Mouse (Mus musculus) midbrain, postnatal 0 days (tissue): ENCODE measurements around the gene Ptprn2. TPM values are rescaled to one million over a fixed set of nuclear protein-coding genes. Genes with fewer than 3 reads are reported as not detected.
A peak's percentile ranks its signal among the peaks of the same experiment; 100 is the strongest.

Experiments
- ATAC-seq: fragments of 200-750 bp; cut with Nextera tagmentation; 2 replicates; pipeline ENCODE4 v1.8.0; 2017; ENCODE audit warnings: moderate number of reproducible peaks, mild to moderate bottlenecking, moderate TSS enrichment, moderate library complexity; ENCODE audit not compliant: low FRiP score
- DNase-seq: peaks from one replicate; pipeline ENCODE4 v3.0.0-alpha.2; 2015; ENCODE audit warnings: low spot score
- H3K27ac ChIP-seq: fragments of 300-500 bp; sonication (generic); 2 replicates; pipeline ENCODE4 v1.5.1; 2014; ENCODE audit warnings: low read depth, mild to moderate bottlenecking, low read length, mixed read lengths
- H3K27me3 ChIP-seq: fragments of 300-500 bp; sonication (generic); 2 replicates; pipeline ENCODE4 v1.6.1; 2014; ENCODE audit warnings: low read length, control low read depth, mixed read lengths; ENCODE audit not compliant: insufficient read depth
- H3K36me3 ChIP-seq: fragments of 300-500 bp; sonication (generic); 2 replicates; pipeline ENCODE4 v1.6.1; 2014; ENCODE audit warnings: low read length, control low read depth, mixed read lengths; ENCODE audit not compliant: insufficient read depth
- H3K4me1 ChIP-seq: fragments of 300-500 bp; sonication (generic); 2 replicates; pipeline ENCODE4 v1.6.1; 2014; ENCODE audit warnings: mild to moderate bottlenecking, control low read depth, antibody characterized with exemption, low read length, mixed read lengths; ENCODE audit not compliant: insufficient read depth
- H3K4me2 ChIP-seq: fragments of 300-500 bp; sonication (generic); 2 replicates; pipeline ENCODE4 v1.6.1; 2014; ENCODE audit warnings: low read depth, mild to moderate bottlenecking, low read length, mixed read lengths; ENCODE audit not compliant: poor library complexity, severe bottlenecking
- H3K4me3 ChIP-seq: fragments of 300-500 bp; sonication (generic); 2 replicates; pipeline ENCODE4 v1.5.1; 2014; ENCODE audit warnings: low read depth, mild to moderate bottlenecking, low read length, moderate library complexity
- H3K9ac ChIP-seq: fragments of 300-500 bp; sonication (generic); replicated peaks from 2 replicates; pipeline ENCODE4 v1.6.1; 2014; ENCODE audit warnings: mild to moderate bottlenecking, low read length, moderate library complexity, mixed read lengths; ENCODE audit not compliant: poor library complexity, severe bottlenecking
- H3K9me3 ChIP-seq: fragments of 300-500 bp; sonication (generic); 2 replicates; pipeline ENCODE4 v1.6.1; 2016; ENCODE audit warnings: low read length, control low read depth
- CTCF ChIP-seq: IDR thresholded peaks from 2 replicates; pipeline ENCODE4 v1.5.1; 2016; ENCODE audit warnings: antibody characterized with exemption, mild to moderate bottlenecking
- WGBS: fragments of 180-500 bp; shearing (Covaris S2); extraction: QIAGEN DNeasy Blood & Tissue Kit; methylation state at CpG from one replicate; pipeline ENCODE4 v1.1.7; 2014; 5-methylcytosine and 5-hydroxymethylcytosine counted together
- polyA plus RNA-seq: library from polyadenylated mRNA; unstranded; fragments of >200 nt; fragmentation: Nextera tagmentation; extraction: Ambion mirVana; gene quantifications from 2 replicates; pipeline ENCODE4 v1.2.1, GENCODE M21; 2015
- total RNA-seq: library from RNA; depleted of rRNA; stranded (reverse); fragments of >200 nt; gene quantifications from 2 replicates; pipeline ENCODE4 v1.2.3, GENCODE M21; 2014

The Ptprn2 gene
- total and polyA plus RNA-seq, 2 experiments from 2014 or later, result 22.2 to 110 TPM

DNA sequence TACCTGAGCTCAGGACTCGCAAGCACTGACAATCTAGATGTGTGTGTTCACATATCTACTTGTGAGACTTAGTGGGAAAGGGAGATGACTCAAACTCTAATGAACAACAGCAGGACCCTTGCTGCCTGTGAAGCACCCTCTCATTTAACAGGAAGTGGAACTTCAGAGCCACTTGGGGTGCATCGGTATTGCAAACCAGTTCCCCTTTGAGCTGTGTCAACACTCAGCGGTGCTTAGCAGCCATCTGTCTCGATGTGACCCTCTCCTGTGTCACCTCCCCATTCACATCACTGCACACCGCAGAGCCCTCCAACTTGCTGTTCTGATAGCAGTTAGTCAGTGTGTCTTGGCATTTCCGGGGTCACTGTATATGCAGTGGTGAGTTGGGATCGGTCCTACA lies 592.1 kb downstream of the Ptprn2 start:
- Histone ChIP-seq H3K9me3 (no peaks in the 10 kb centered on the region), H3K36me3 (no peaks in the 10 kb centered on the region), H3K4me2 (no peak overlapping the region), H3K27me3 (no peaks in the 10 kb centered on the region), H3K4me3 (no peak overlapping the region), H3K27ac (no peak overlapping the region), H3K4me1 (no peaks in the 10 kb centered on the region), H3K9ac (no peak overlapping the region)
- no peak for TF ChIP-seq CTCF
- ATAC-seq, result no peak
- no peak for DNase-seq
- WGBS, result 84% methylated on average over 7 of the region's 7 CpGs

- no peak overlapping the region for H3K4me2 ChIP-seq
- H3K4me3 ChIP-seq, result no peak overlapping the region
- no peaks in the 10 kb centered on the region for H3K9me3 ChIP-seq
- 85% methylated on average over 5 of the region's 5 CpGs for WGBS
- DNase-seq (no peak), ATAC-seq (no peak)
- no peaks in the 10 kb centered on the region for H3K36me3 ChIP-seq
- H3K9ac ChIP-seq, result no peak overlapping the region
- no peak for TF ChIP-seq CTCF
- no peaks in the 10 kb centered on the region for H3K27me3 ChIP-seq
- H3K4me1 ChIP-seq, result peaks cover 4% of the 10 kb centered on the region; the same call in 1 of the 2 replicates
- no peak overlapping the region for H3K27ac ChIP-seq
Observed at GRCm38 (mm10) chr12:117078945-117079344, 593.4 kb downstream of the Ptprn2 start.

DNA sequence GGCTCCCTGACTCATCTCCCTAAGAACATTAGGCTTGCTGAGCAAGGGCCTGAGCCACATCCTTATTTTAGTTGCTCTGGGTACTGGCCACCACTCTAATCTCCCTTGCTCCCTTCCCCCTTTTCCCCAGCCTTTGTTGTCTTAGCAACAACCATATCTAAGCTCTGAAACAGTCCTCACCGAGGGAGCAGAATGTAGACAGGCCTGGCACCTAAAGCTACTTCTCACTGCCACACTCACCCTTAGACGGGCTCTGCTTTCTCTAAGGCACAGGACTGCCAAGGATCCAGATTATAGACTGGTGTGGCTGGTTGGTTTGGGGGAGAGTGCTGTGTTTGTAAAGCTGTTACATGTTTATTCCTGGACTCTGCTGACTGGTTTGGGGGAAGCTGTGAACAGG lies 594.2 kb downstream of the Ptprn2 start:
- Histone ChIP-seq H3K9me3 (no peaks in the 10 kb centered on the region), H3K4me3 (no peak overlapping the region), H3K9ac (no peak overlapping the region), H3K36me3 (no peaks in the 10 kb centered on the region), H3K4me1 (peaks cover 11% of the 10 kb centered on the region; the same call in 1 of the 2 replicates), H3K27ac (no peak overlapping the region), H3K4me2 (no peak overlapping the region), H3K27me3 (no peaks in the 10 kb centered on the region)
- ATAC-seq, result no peak
- TF ChIP-seq CTCF, result no peak
- no peak for DNase-seq
- 23% methylated on average over 2 of the region's 2 CpGs for WGBS

DNA sequence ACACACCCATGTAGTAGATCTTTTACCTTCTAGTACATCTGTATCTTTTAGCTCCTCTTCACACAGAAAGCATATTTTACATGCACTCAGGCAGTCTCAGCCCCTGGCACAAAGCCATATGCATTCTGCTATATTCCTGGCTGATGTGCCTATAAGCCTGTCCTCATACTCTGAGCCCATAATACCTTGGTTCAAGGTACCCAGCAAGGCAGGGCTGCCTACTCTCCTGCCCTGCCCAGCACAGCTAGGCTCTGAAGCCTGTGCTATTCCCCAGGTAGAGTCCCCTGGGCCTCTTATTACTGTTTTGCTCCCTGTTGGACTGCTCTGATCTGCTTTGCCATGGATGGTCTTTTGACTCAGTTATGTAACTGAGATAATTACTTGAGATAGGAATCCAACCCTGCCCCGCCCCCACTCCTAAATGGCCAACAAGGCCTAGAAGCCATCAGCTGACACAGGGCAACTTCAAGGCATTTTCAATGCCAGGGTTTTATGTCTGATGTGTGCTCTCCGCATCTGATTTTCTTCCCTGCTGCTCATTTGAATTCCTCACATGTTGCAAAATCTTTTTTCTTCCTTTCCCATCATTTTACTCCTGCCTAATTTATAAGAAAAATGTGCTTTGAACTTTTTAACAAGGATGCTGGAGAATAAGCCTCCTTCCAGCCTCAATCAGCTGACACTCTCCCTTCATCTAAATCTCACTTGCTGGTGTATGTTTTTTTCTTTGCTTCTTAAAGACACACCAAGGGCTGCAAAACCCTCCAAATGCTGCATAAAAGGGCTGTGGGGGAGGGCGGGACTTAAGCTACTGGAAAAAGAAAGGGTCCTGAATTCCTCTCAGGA lies 598.6 kb downstream of the Ptprn2 start:
- WGBS, result 26% methylated on average over 3 of the region's 3 CpGs
- no peak for TF ChIP-seq CTCF
- Histone ChIP-seq H3K9ac (0 out of 2 replicates have a peak overlapping the region, but pooled peaks have one; percentile 8), H3K9me3 (no peaks in the 10 kb centered on the region), H3K4me1 (peaks cover 12% of the 10 kb centered on the region; the same call in 1 of the 2 replicates), H3K27ac (peak overlapping the region; percentile 77), H3K27me3 (no peaks in the 10 kb centered on the region), H3K36me3 (no peaks in the 10 kb centered on the region), H3K4me2 (no peak overlapping the region), H3K4me3 (no peak overlapping the region)
- peak; percentile 64 for ATAC-seq
- no peak for DNase-seq

GRCm38 (mm10) chr12:117084702-117085409 lies 599.3 kb downstream of the Ptprn2 start:
- Histone ChIP-seq H3K27me3 (no peaks in the 10 kb centered on the region), H3K9me3 (no peaks in the 10 kb centered on the region), H3K4me3 (no peak overlapping the region), H3K36me3 (no peaks in the 10 kb centered on the region), H3K4me1 (peaks cover 12% of the 10 kb centered on the region; the same call in 1 of the 2 replicates), H3K4me2 (no peak overlapping the region), H3K27ac (peak overlapping the region; percentile 72), H3K9ac (0 out of 2 replicates have a peak overlapping the region, but pooled peaks have one; percentile 8)
- ATAC-seq (peak; percentile 39), DNase-seq (no peak)
- TF ChIP-seq CTCF, result no peak
- WGBS, result 14% methylated on average over 5 of the region's 5 CpGs
